Mouse (Mus musculus): Measurements from ENCODE around the gene Sdr42e1.

Sdr42e1 gene

GRCm38 (mm10) chr8:117676460-117676859, 3.0 kb upstream of the Sdr42e1 start:
- ChIA-PET POLR2A (no interaction called here), CTCF (interaction anchor here in 1 of 4 experiments (0.5 kb wide), 1 partner anchor 415 kb away, joined by 4 read pairs; no protein-coding TSS in a partner anchor)

- ChIA-PET POLR2A (no interaction called here), CTCF (no interaction called here)
Measured at GRCm38 (mm10) chr8:117675171-117675570, 1.7 kb upstream of the Sdr42e1 start.

- POLR2A ChIA-PET: interaction anchor here in 1 of 4 experiments (1.2 kb wide), 1 partner anchor 55 kb away, joined by 3 read pairs; no protein-coding TSS in a partner anchor
- CTCF ChIA-PET: no interaction called here
Measured at GRCm38 (mm10) chr8:117672558-117672957, 931 bp downstream of the Sdr42e1 start.

GRCm38 (mm10) chr8:117670461-117670860, 3.0 kb downstream of the Sdr42e1 start:
- ChIA-PET CTCF (no interaction called here), POLR2A (interaction anchor here in 2 of 4 experiments (0.6 to 1.0 kb wide), 4 partner anchors 11 to 190 kb away, joined by 3 to 5 read pairs (median 4); no protein-coding TSS in a partner anchor)

- POLR2A ChIA-PET: no interaction called here
- CTCF ChIA-PET: interaction anchor here in 1 of 4 experiments (0.6 kb wide), 1 partner anchor 25 kb away, joined by 3 read pairs; no protein-coding TSS in a partner anchor
Measured at GRCm38 (mm10) chr8:117667349-117668124, 6.0 kb downstream of the Sdr42e1 start.

- CTCF ChIA-PET: no interaction called here
Measured at GRCm38 (mm10) chr8:117660358-117661031, 13.0 kb downstream of the Sdr42e1 start.

GRCm38 (mm10) chr8:117658990-117659389, 14.5 kb downstream of the Sdr42e1 start:
- ChIA-PET POLR2A (no interaction called here), CTCF (interaction anchor here in 3 of 4 experiments (0.6 to 1.0 kb wide), 6 partner anchors 12 to 1793 kb away, joined by 3 to 6 read pairs (median 4); no protein-coding TSS in a partner anchor)

More at GRCm38 (mm10) chr8:117660358-117661031, 13.0 kb downstream of the Sdr42e1 start:
- POLR2A ChIA-PET: no interaction called here

GRCm38 (mm10) chr8:117652318-117652717, 21.2 kb downstream of the Sdr42e1 start:
- ChIA-PET CTCF (interaction anchor here in 1 of 4 experiments (0.7 kb wide), 1 partner anchor 16 kb away, joined by 3 read pairs; no protein-coding TSS in a partner anchor), POLR2A (no interaction called here)

GRCm38 (mm10) chr8:117646440-117646839, 27.0 kb downstream of the Sdr42e1 start:
- CTCF ChIA-PET: interaction anchor here (0.5 to 1.5 kb wide), 29 partner anchors 8 to 772 kb away, joined by 3 to 9 read pairs (median 4); no protein-coding TSS in a partner anchor
- POLR2A ChIA-PET: interaction anchor here in 2 of 4 experiments (0.8 to 1.5 kb wide), 6 partner anchors 20 to 155 kb away, joined by 3 to 7 read pairs (median 3); partner anchors contain the start of gene Mphosph6 (in 2 of the 2)

GRCm38 (mm10) chr8:117646020-117646419, 27.5 kb downstream of the Sdr42e1 start:
- CTCF ChIA-PET: interaction anchor here (0.5 to 1.5 kb wide), 27 partner anchors 9 to 772 kb away, joined by 3 to 9 read pairs (median 4); no protein-coding TSS in a partner anchor
- POLR2A ChIA-PET: interaction anchor here in 2 of 4 experiments (0.8 to 1.5 kb wide), 6 partner anchors 20 to 156 kb away, joined by 3 to 7 read pairs (median 3); partner anchors contain the start of gene Mphosph6 (in 2 of the 2)

GRCm38 (mm10) chr8:117645486-117645885, 28.0 kb downstream of the Sdr42e1 start:
- CTCF ChIA-PET: interaction anchor here in 3 of 4 experiments (0.6 to 1.5 kb wide), 12 partner anchors 8 to 326 kb away, joined by 3 to 9 read pairs (median 4); no protein-coding TSS in a partner anchor
- POLR2A ChIA-PET: interaction anchor here in 1 of 4 experiments (0.7 to 1.5 kb wide), 3 partner anchors 126 to 311 kb away, joined by 3 read pairs; partner anchors contain the start of gene Mphosph6

GRCm38 (mm10) chr8:117639631-117640030, 33.9 kb downstream of the Sdr42e1 start:
- POLR2A ChIA-PET: no interaction called here
- CTCF ChIA-PET: interaction anchor here in 1 of 4 experiments (0.9 to 2.0 kb wide), 2 partner anchors 39 to 634 kb away, joined by 3 to 5 read pairs; no protein-coding TSS in a partner anchor

- ChIA-PET POLR2A (interaction anchor here in 1 of 4 experiments (1.0 to 1.1 kb wide), 2 partner anchors 10 to 11 kb away, joined by 3 to 5 read pairs; no protein-coding TSS in a partner anchor), CTCF (interaction anchor here (0.5 to 2.2 kb wide), 16 partner anchors 9 to 1742 kb away, joined by 3 to 9 read pairs (median 4); no protein-coding TSS in a partner anchor)
Measured at GRCm38 (mm10) chr8:117637462-117637861, 36.0 kb downstream of the Sdr42e1 start.

GRCm38 (mm10) chr8:117634406-117634805, 39.1 kb downstream of the Sdr42e1 start:
- CTCF ChIA-PET: interaction anchor here (0.6 to 2.5 kb wide), 13 partner anchors 8 to 633 kb away, joined by 3 to 7 read pairs (median 5); no protein-coding TSS in a partner anchor
- POLR2A ChIA-PET: interaction anchor here in 2 of 4 experiments (0.5 to 1.1 kb wide), 8 partner anchors 9 to 1248 kb away, joined by 3 to 5 read pairs (median 3); partner anchors contain the start of gene Mphosph6 (in 1 of the 2)

GRCm38 (mm10) chr8:117632532-117632931, 41.0 kb downstream of the Sdr42e1 start:
- CTCF ChIA-PET: interaction anchor here in 3 of 4 experiments (0.7 to 1.3 kb wide), 3 partner anchors 32 to 1713 kb away, joined by 3 to 11 read pairs (median 5); no protein-coding TSS in a partner anchor
- POLR2A ChIA-PET: no interaction called here

GRCm38 (mm10) chr8:117627096-117627495, 46.4 kb downstream of the Sdr42e1 start:
- ChIA-PET CTCF (interaction anchor here (0.5 to 1.6 kb wide), 18 partner anchors 7 to 1189 kb away, joined by 3 to 15 read pairs (median 5); no protein-coding TSS in a partner anchor), POLR2A (interaction anchor here in 3 of 4 experiments (0.6 to 1.6 kb wide), 8 partner anchors 11 to 121 kb away, joined by 3 to 5 read pairs (median 3); partner anchors contain the start of gene Sdr42e1 (in 1 of the 3))

- ChIA-PET CTCF (interaction anchor here (0.5 to 1.6 kb wide), 41 partner anchors 8 to 1466 kb away, joined by 3 to 15 read pairs (median 4); no protein-coding TSS in a partner anchor), POLR2A (interaction anchor here in 3 of 4 experiments (0.6 to 1.6 kb wide), 12 partner anchors 9 to 1858 kb away, joined by 3 to 8 read pairs (median 3); partner anchors contain the start of gene Sdr42e1 (in 1 of the 3))
Measured at GRCm38 (mm10) chr8:117626040-117626838, 47.2 kb downstream of the Sdr42e1 start.
